Mouse (Mus musculus) MEL (cell line): ENCODE data around the gene Rapgef4. TPM values are rescaled to one million over a fixed set of nuclear protein-coding genes. Genes with fewer than 3 reads are reported as not detected.

Experiments
- DNase-seq: peaks from one replicate; pipeline ENCODE4 v3.0.0; 2011; ENCODE audit warnings: low read depth, low spot score
- H3K27ac ChIP-seq: 2 replicates; pipeline ENCODE4 v1.5.1; 2012; ENCODE audit warnings: low read depth, mild to moderate bottlenecking, control low read depth, low read length, moderate library complexity; ENCODE audit not compliant: control insufficient read depth
- H3K27me3 ChIP-seq, 2 experiments: fragments of 150-350 bp in 1 of 2; sonication (generic) in 1 of 2; 2 replicates each; pipeline ENCODE4 v1.6.1; 2012; ENCODE audit warnings: low read length in 2 of 2, mild to moderate bottlenecking in 2 of 2, improper control_type of control experiment in 1 of 2, moderate library complexity in 1 of 2; ENCODE audit not compliant: insufficient read depth in 2 of 2, control insufficient read depth in 1 of 2
- H3K36me3 ChIP-seq, 2 experiments: 2 replicates each; pipeline ENCODE4 v1.6.1; 2012 to 2014; ENCODE audit warnings: low read length in 2 of 2, improper control_type of control experiment in 1 of 2, inconsistent platforms in 1 of 2, mild to moderate bottlenecking in 1 of 2; ENCODE audit not compliant: insufficient read depth in 2 of 2, control insufficient read depth in 1 of 2
- H3K4me1 ChIP-seq, 2 experiments: fragments of 150-350 bp in 1 of 2; sonication (generic) in 1 of 2; 2 replicates each; pipeline ENCODE4 v1.6.1; 2012; ENCODE audit warnings: low read length in 2 of 2, improper control_type of control experiment in 1 of 2, mild to moderate bottlenecking in 1 of 2; ENCODE audit not compliant: insufficient read depth in 2 of 2, control insufficient read depth in 1 of 2
- H3K4me3 ChIP-seq, 2 experiments: fragments of 150-350 bp in 1 of 2; sonication (generic) in 1 of 2; 2 replicates each; pipeline ENCODE4 v1.5.1; 2012; ENCODE audit warnings: low read depth in 2 of 2, low read length in 2 of 2, mild to moderate bottlenecking in 2 of 2, moderate library complexity in 2 of 2, control low read depth in 1 of 2, improper control_type of control experiment in 1 of 2; ENCODE audit not compliant: control insufficient read depth in 1 of 2, insufficient read depth in 1 of 2
- H3K79me2 ChIP-seq: 2 replicates; pipeline ENCODE4 v1.6.1; 2012; ENCODE audit warnings: mild to moderate bottlenecking, low read length, moderate library complexity; ENCODE audit not compliant: control insufficient read depth, poor library complexity, insufficient read depth
- H3K9ac ChIP-seq: 2 replicates; pipeline ENCODE4 v1.6.1; 2012; ENCODE audit warnings: low read depth, mild to moderate bottlenecking, control low read depth, low read length, moderate library complexity; ENCODE audit not compliant: control insufficient read depth, poor library complexity, severe bottlenecking
- H3K9me3 ChIP-seq: fragments of 150-350 bp; sonication (generic); replicated peaks from 2 replicates; pipeline ENCODE4 v1.6.1; 2012; ENCODE audit warnings: mild to moderate bottlenecking, low read length, improper control_type of control experiment, moderate library complexity; ENCODE audit not compliant: insufficient read depth
- CHD2 ChIP-seq: IDR thresholded peaks from 2 replicates; pipeline ENCODE4 v1.6.1; 2011; ENCODE audit warnings: low read length, improper control_type of control experiment
- CTCF ChIP-seq, 3 experiments: IDR thresholded peaks in 2 of 3; conservative IDR thresholded peaks in 1 of 3; 2 replicates each; pipeline ENCODE4 v1.5.1; 2011 to 2012; ENCODE audit warnings: low read length in 3 of 3, low read depth in 2 of 3, mild to moderate bottlenecking in 2 of 3, improper control_type of control experiment in 1 of 3, inconsistent platforms in 1 of 3, mixed read lengths in 1 of 3, moderate library complexity in 1 of 3; ENCODE audit not compliant: control insufficient read depth in 1 of 3, insufficient read depth in 1 of 3, poor library complexity in 1 of 3, severe bottlenecking in 1 of 3
- E2F4 ChIP-seq: IDR thresholded peaks from 2 replicates; pipeline ENCODE4 v1.6.1; 2011; ENCODE audit warnings: low read depth, low read length, improper control_type of control experiment, borderline replicate concordance
- ETS1 ChIP-seq: IDR thresholded peaks from 2 replicates; pipeline ENCODE4 v1.6.1; 2012; ENCODE audit warnings: low read depth, mild to moderate bottlenecking, inconsistent platforms, low read length, improper control_type of control experiment, moderate library complexity
- GABPA ChIP-seq: IDR thresholded peaks from 2 replicates; pipeline ENCODE4 v1.6.1; 2012; ENCODE audit warnings: low read depth, mild to moderate bottlenecking, inconsistent platforms, low read length, improper control_type of control experiment, moderate library complexity
- GATA1 ChIP-seq: IDR thresholded peaks from 2 replicates; pipeline ENCODE4 v1.6.1; 2011; ENCODE audit warnings: low read depth, low read length, improper control_type of control experiment
- MAX ChIP-seq: IDR thresholded peaks from 2 replicates; pipeline ENCODE4 v1.6.1; 2011; ENCODE audit warnings: low read length, improper control_type of control experiment
- MAZ ChIP-seq: IDR thresholded peaks from 2 replicates; pipeline ENCODE4 v1.6.1; 2012; ENCODE audit warnings: low read depth, mild to moderate bottlenecking, inconsistent platforms, low read length, improper control_type of control experiment
- MEF2A ChIP-seq: IDR thresholded peaks from 2 replicates; pipeline ENCODE4 v1.6.1; 2014; ENCODE audit warnings: low read depth, mild to moderate bottlenecking, inconsistent platforms, low read length, improper control_type of control experiment; ENCODE audit not compliant: poor library complexity, insufficient replicate concordance, severe bottlenecking; ENCODE audit errors: extremely low read depth
- MXI1 ChIP-seq: IDR thresholded peaks from 2 replicates; pipeline ENCODE4 v1.6.1; 2011; ENCODE audit warnings: mild to moderate bottlenecking, low read depth, low read length, improper control_type of control experiment
- MYC ChIP-seq: IDR thresholded peaks from 2 replicates; pipeline ENCODE4 v1.6.1; 2011; ENCODE audit warnings: low read depth, mild to moderate bottlenecking, low read length, improper control_type of control experiment, moderate library complexity
- NELFE ChIP-seq: IDR thresholded peaks from 2 replicates; pipeline ENCODE4 v1.6.1; 2011; ENCODE audit warnings: low read depth, low read length, improper control_type of control experiment
- POLR2A ChIP-seq, 2 experiments: IDR thresholded peaks; 2 replicates each; pipeline ENCODE4 v1.6.1; 2011 to 2012; ENCODE audit warnings: low read length in 2 of 2, mild to moderate bottlenecking in 2 of 2, control low read depth in 1 of 2, improper control_type of control experiment in 1 of 2, low read depth in 1 of 2, moderate library complexity in 1 of 2; ENCODE audit not compliant: control insufficient read depth in 1 of 2, insufficient read depth in 1 of 2, poor library complexity in 1 of 2
- POLR2AphosphoS2 ChIP-seq: IDR thresholded peaks from 2 replicates; pipeline ENCODE4 v1.6.1; 2011; ENCODE audit warnings: low read length, improper control_type of control experiment
- POLR2AphosphoS5 ChIP-seq: IDR thresholded peaks from 2 replicates; pipeline ENCODE4 v1.6.1; 2012; ENCODE audit warnings: low read depth, borderline replicate concordance, mild to moderate bottlenecking, inconsistent platforms, low read length, moderate library complexity, mixed read lengths
- RCOR1 ChIP-seq: IDR thresholded peaks from 2 replicates; pipeline ENCODE4 v1.6.1; 2012; ENCODE audit warnings: low read depth, mild to moderate bottlenecking, inconsistent platforms, low read length, improper control_type of control experiment
- SMC3 ChIP-seq: IDR thresholded peaks from 2 replicates; pipeline ENCODE4 v1.6.1; 2011; ENCODE audit warnings: low read depth, low read length, improper control_type of control experiment
- TAL1 ChIP-seq: IDR thresholded peaks from 2 replicates; pipeline ENCODE4 v1.6.1; 2012; ENCODE audit warnings: mild to moderate bottlenecking, inconsistent platforms, low read length, moderate library complexity, mixed read lengths
- USF2 ChIP-seq, 2 experiments: IDR thresholded peaks; 2 replicates each; pipeline ENCODE4 v1.6.1; 2011 to 2012; ENCODE audit warnings: improper control_type of control experiment in 2 of 2, low read length in 2 of 2, borderline replicate concordance in 1 of 2, inconsistent platforms in 1 of 2, low read depth in 1 of 2, mild to moderate bottlenecking in 1 of 2; ENCODE audit not compliant: insufficient read depth in 1 of 2
- ZC3H11A ChIP-seq: IDR thresholded peaks from 2 replicates; pipeline ENCODE4 v1.6.1; 2012; ENCODE audit warnings: low read depth, mild to moderate bottlenecking, inconsistent platforms, low read length, improper control_type of control experiment
- ZKSCAN1 ChIP-seq: IDR thresholded peaks from 2 replicates; pipeline ENCODE4 v1.6.1; 2012; ENCODE audit warnings: low read depth, mild to moderate bottlenecking, inconsistent platforms, low read length, improper control_type of control experiment, moderate library complexity
- ZMIZ1 ChIP-seq: IDR thresholded peaks from 2 replicates; pipeline ENCODE4 v1.6.1; 2012; ENCODE audit warnings: low read depth, mild to moderate bottlenecking, inconsistent platforms, low read length, improper control_type of control experiment, moderate library complexity
- polyA plus RNA-seq, 2 experiments: library from polyadenylated mRNA; stranded (reverse) in 1 of 2; unstranded in 1 of 2; fragments of >175 nt in 1 of 2; fragments of >200 nt in 1 of 2; gene quantifications; 2 replicates each; pipeline versions ENCODE4 v1.2.1 to v1.2.4; 2012; ENCODE audit warnings: low replicate concordance in 2 of 2, low read depth in 1 of 2; ENCODE audit not compliant: insufficient read length in 2 of 2, insufficient read depth in 1 of 2, missing spikeins in 1 of 2
- total RNA-seq: library from RNA; depleted of rRNA; stranded (reverse); fragments of 300-350 nt; gene quantifications from 2 replicates; pipeline ENCODE4 v1.2.3, GENCODE M21; 2012

Rapgef4 gene
- total and polyA plus RNA-seq, 3 experiments = not detected

DNA sequence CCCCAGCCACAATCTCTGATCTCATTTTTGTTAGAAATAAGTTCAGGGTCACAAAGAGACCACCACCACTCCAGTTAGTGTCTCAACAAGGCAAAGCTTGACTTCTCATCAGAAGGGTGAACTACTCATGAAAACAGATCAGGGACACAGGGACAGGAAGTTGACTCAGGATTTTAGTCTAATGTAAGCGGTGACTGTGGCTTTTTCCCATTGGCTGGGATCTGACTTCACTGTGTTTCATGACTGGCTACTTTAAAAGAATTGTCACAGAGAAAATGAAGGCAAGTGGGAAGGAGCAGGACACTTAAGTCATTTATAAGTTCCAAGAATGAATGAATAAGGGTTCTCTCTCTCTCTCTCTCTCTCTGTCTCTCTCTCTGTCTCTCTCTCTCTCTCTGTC, 45.5 kb downstream of the Rapgef4 start:
- no peaks in the 10 kb centered on the region for H3K4me1 ChIP-seq
- DNase-seq = peak; percentile 3
- H3K9me3 ChIP-seq = no peaks in the 10 kb centered on the region
- H3K79me2 ChIP-seq = no peaks in the 10 kb centered on the region
- H3K9ac ChIP-seq = no peak overlapping the region
- H3K4me3 ChIP-seq = no peak overlapping the region
- peaks cover 0 to 4% of the 10 kb centered on the region in 2 experiments; a peak in 2 of 4 replicates for H3K27me3 ChIP-seq
- no peak for TF ChIP-seq SMC3
- TF ChIP-seq MAZ = no peak
- TF ChIP-seq POLR2AphosphoS5 = no peak
- TF ChIP-seq ETS1 = no peak
- no peaks in the 10 kb centered on the region for H3K36me3 ChIP-seq
- no peak overlapping the region for H3K27ac ChIP-seq

DNA sequence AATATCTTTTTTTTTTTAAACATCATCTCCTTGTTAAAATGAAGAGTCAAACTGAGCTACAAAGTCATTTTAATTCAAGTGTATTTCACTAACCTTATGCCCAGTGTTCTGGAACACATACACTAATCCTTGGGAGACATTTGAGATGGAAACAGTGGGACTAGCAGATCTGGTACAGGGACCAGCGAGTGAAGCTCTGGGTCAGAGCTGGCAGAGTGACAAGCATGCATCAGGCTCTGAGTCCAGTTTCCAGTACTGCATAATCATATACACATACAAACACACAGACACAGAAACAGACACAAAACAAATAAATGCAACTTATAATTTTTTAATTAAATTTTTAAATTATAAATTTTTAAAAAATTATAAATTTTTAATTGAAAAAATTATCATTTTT, 48.0 kb downstream of the Rapgef4 start:
- peaks cover 0 to 4% of the 10 kb centered on the region in 2 experiments; a peak in 2 of 4 replicates for H3K27me3 ChIP-seq
- TF ChIP-seq ZMIZ1 (no peak), MYC (no peak), CTCF (IDR thresholded peaks at IDR 0.05 in 2 of 3, conservative IDR thresholded peaks at IDR 0.05 in 1 of 3; ENCODE audit: control insufficient read depth in 1 of 3, insufficient read depth in 1 of 3, low read depth in 2 of 3, low read length in 3 of 3, poor library complexity in 1 of 3, severe bottlenecking in 1 of 3) (no peak), GABPA (no peak), E2F4 (no peak), MAX (no peak), MXI1 (no peak), USF2 (IDR thresholded peaks at IDR 0.05; ENCODE audit: borderline replicate concordance in 1 of 2, insufficient read depth in 1 of 2, low read depth in 1 of 2, low read length in 2 of 2) (no peak), TAL1 (no peak), POLR2A (IDR thresholded peaks at IDR 0.05; ENCODE audit: control insufficient read depth in 1 of 2, insufficient read depth in 1 of 2, low read depth in 1 of 2, low read length in 2 of 2, poor library complexity in 1 of 2) (no peak), RCOR1 (no peak), POLR2AphosphoS2 (no peak), NELFE (no peak), MEF2A (no peak), ZKSCAN1 (no peak), SMC3 (no peak), CHD2 (no peak), ETS1 (no peak), GATA1 (no peak), ZC3H11A (no peak)
- H3K36me3 ChIP-seq = no peaks in the 10 kb centered on the region
- H3K27ac ChIP-seq = no peak overlapping the region
- DNase-seq = no peak
- H3K4me3 ChIP-seq = no peak overlapping the region
- H3K79me2 ChIP-seq = no peaks in the 10 kb centered on the region
- H3K9me3 ChIP-seq = no peaks in the 10 kb centered on the region
- H3K9ac ChIP-seq = no peak overlapping the region
- H3K4me1 ChIP-seq = no peaks in the 10 kb centered on the region
